Mouse (Mus musculus): Measurements from ENCODE around the gene Mpdu1. TPM values are rescaled to one million over a fixed set of nuclear protein-coding genes. Genes with fewer than 3 reads are reported as not detected.
A peak's percentile ranks its signal among the peaks of the same experiment; 100 is the strongest.
"Not testable (repeated sequence)": the region's sequence is repeated elsewhere in the genome, so short reads cannot be mapped to it uniquely, and the experiment has no call there.

Gene Mpdu1
- total RNA-seq (2015) (34.9 and 40.9 TPM in 2 replicates), total RNA-seq (2017) (55.7 and 56.5 TPM in 2 replicates)

DNA sequence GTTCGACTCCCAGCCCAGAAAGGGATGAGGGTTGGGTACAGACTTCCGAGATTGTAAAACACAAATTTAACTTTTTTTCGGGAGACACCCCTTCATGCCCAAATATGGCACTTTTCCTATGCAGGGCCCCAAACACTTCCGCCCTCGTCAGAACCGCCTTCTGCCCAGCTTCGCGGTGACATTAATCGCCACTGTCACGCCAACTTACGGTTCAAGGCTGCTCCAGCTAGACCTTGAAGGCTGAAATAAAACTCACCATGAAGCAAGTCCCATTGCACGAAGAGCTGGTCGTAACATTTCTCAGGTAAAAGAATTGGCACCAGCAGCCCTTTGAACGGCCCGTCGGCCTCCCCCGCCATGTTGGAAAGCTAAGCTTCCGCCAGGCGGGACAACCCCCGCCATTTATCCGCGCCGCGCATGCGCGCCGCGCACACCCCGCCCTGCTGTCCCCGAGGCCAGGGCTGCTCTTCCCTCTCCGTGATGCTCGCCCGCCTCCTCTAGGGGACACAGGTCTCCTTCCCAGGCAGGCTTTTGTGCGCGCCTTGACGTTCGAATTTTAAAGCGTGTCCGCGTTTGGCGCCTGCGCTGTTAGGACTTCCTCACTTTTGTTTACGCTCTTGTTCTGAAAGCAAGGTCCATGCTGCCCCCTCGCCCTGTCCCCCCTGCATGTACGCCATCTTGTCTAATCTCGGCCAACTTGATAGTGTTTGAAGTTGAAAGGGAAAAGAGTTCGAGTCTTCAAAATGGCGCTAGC, at the start of gene Mpdu1:
TSS of gene Mpdu1 (minus strand) at position 430 of the 754 bp plus-strand sequence.
- peak; percentile 78 for ATAC-seq (ENCODE audit: poor library complexity, severe bottlenecking)

GRCm38 (mm10) chr11:69711082-69711481, 48.6 kb upstream of the Mpdu1 start:
- ATAC-seq (ENCODE audit: poor library complexity, severe bottlenecking), result no peak

DNA sequence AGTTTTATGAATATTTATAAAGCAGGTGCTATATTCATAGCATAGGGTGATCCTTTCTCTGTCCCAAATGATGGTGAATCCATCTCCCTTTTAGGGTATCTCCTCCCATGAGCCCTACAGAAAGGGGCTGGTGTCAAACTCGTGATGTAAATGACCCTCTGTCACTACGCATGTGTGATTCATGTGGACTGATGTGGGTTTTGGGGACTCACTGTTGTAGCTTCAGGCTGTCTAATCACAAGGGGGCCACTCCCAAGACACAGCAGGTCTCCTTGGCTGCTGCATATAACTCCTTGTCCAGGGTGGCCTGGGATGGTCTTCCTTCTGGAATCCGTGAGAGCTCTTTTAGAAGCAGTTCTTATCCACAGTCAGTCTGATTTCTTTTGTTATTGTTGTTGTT, 48.0 kb upstream of the Mpdu1 start:
- ATAC-seq (ENCODE audit: poor library complexity, severe bottlenecking), result no peak

DNA sequence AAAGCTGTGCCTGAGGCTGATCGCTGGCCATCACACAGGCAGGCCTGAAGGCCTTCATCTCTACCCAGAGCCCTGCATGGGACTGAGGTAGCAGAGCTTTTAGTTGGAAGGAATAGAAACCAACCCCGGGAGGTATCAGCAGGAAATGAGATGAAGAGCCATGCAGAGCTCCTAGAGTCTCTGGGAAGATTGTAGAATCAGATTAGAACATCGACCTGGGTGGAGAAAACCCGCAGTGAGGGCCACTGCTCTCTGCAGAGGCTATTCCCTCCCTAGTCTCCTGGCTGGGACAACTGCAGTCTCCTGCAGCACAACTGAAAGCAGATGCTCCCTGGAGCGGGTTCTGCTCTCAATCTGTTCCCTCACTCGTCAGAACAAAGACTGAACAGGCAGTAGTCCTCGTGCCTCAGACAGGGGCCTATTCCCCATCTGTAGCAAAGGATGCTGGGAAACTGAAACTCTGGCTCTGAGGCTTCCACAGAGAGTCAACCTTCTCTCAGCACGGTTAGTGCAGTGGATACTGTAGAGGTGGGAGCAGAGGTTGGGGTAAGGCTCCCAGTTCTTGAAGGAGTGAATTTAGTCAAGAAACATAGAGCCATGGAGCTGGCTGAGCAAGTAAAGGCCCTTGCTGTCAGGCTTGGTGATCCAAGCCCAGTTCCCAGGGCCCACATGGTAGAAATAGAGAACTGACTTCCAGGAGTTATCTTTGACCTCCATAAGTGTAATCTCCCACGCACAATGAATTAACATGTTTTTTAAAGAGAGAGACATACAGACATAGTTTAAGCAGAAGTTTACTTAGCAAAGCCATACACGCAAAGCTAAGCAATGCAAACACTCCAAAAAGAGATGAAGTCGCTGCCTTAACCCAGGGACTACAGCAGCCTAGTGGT, 47.4 kb upstream of the Mpdu1 start:
- ATAC-seq (ENCODE audit: poor library complexity, severe bottlenecking), result no peak

- no peak for ATAC-seq (ENCODE audit: poor library complexity, severe bottlenecking)
These were observed 46.3 kb upstream of the Mpdu1 start for GRCm38 (mm10) chr11:69708614-69709265.

GRCm38 (mm10) chr11:69707873-69708381, 45.5 kb upstream of the Mpdu1 start:
- no peak for ATAC-seq (ENCODE audit: poor library complexity, severe bottlenecking)

DNA sequence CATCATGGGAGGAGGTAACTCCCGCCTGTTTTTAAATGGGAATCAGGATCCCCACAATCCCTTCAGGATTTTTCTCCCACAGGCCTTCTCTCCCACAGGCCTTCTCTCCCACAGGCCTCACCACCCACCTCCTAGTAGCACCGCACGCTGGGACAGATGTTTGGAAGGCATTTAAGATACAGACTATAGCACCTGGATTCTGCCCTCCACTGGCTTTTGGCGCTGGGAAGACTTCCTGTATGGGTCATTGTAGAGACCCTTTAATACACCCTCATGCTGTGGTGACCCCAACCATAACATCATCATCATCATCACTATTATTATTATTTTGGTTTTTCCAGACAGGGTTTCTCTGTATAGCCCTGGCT, 45.0 kb upstream of the Mpdu1 start:
- no peak for ATAC-seq (ENCODE audit: poor library complexity, severe bottlenecking)

GRCm38 (mm10) chr11:69706775-69707479, 44.5 kb upstream of the Mpdu1 start:
- ATAC-seq (ENCODE audit: poor library complexity, severe bottlenecking), result no peak

DNA sequence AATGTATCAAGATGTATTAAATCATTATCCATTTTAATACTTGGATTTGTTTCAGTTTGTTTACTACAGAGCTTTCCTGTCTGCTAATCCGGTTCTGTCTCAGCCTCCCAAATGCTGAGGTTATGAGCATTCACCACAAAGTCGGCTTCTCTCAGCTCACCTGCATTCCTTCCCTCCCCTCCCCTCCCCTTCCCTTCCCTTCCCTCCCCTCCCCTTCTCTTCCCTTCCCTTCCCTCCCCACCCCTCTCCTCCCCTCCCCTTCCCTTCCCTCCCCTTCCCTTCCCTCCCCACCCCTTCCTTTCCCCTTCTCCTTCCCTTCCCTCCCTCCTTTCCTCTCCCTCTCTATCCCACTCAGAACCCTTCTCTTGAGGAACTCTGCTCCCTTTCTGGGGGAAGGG, 42.2 kb upstream of the Mpdu1 start:
- no peak for ATAC-seq (ENCODE audit: poor library complexity, severe bottlenecking)

- ATAC-seq (ENCODE audit: poor library complexity, severe bottlenecking), result no peak
These were observed 41.6 kb upstream of the Mpdu1 start for GRCm38 (mm10) chr11:69703814-69704612.

DNA sequence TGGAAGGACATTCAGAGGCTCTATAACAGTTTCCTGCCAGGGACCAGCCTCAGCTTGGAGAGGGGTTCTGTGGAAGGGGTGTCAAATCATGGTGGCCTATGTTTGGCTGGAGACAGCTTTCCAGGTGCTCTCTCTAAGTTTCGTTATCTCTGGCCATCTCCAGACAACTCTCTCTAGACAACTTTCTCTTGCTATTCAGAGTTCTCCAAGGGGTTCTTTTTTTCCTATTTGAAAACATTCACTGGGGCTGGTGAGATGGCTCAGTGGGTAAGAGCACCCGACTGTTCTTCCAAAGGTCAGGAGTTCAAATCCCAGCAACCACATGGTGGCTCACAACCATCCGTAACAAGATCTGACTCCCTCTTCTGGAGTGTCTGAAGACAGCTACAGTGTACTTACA, 40.9 kb upstream of the Mpdu1 start:
- not testable (repeated sequence) for ATAC-seq (ENCODE audit: poor library complexity, severe bottlenecking)

- not testable (repeated sequence) for ATAC-seq (ENCODE audit: poor library complexity, severe bottlenecking)
These were observed 40.4 kb upstream of the Mpdu1 start for GRCm38 (mm10) chr11:69702886-69703285.

DNA sequence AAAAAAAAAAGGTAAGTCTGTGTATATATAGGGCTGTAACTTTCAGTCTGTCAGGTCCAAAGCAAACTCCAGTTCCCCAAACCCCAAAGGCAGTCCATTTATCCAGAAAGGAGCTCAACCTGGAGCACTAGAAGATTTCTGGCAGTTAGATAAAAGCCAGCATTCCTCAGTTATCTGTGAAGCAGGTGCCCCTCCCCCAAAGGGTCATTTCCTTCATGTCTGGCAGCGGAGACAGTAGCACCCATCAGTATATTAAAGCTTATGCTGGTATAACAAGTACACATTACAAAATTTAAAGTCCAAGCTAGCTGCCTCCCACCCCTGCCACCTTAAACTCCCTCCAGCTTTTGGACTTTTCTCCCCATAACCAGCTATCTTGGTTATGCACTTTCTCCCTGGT, 37.2 kb upstream of the Mpdu1 start:
- no peak for ATAC-seq (ENCODE audit: poor library complexity, severe bottlenecking)

DNA sequence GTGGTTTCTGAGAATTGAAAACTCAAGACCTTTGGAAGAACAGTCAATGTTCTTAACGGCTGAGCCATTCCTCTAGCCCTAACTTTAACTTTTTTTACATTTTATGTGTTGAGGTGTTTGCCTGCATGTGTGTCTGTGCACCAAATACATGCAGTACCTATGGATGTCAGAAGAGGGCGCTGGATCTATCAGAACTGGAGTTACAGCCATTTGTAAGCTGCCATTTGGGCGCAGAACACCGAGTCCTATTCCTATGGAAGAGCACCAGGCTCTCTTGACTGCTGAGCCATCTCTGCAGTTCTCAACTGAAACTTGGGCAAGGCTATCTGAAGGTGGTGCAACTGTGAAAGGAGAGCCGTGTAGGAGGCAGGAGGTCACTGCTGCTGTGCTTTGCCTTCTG, 36.1 kb upstream of the Mpdu1 start:
- ATAC-seq (ENCODE audit: poor library complexity, severe bottlenecking), result no peak

DNA sequence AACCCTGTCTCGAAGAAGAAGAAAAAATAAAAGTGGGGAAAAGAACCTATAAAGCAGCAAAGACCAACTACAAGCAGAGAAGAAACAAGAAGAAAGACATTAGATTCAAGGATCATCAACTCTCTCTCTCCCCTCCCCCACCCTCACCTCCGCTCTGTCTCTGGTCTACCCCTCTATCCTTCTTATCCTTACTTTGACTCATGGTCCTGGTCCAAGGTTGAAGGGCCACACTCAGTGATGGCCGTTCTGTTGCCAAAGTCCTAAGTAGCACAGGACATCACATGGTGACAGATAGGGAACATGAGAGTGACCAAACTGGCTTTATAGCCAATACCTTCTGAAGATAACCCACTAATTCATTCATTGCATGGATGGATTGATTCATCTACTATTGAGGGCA, 35.0 kb upstream of the Mpdu1 start:
- ATAC-seq (ENCODE audit: poor library complexity, severe bottlenecking), result no peak

GRCm38 (mm10) chr11:69695361-69696181, 33.1 kb upstream of the Mpdu1 start, which contains the start of the genes Tnfsf12 and Tnfsfm13:
Tnfsf12 (minus strand) TSS chr11:69695849.
Tnfsfm13 (minus strand) TSS chr11:69696098.
- peak; percentile 94 for ATAC-seq (ENCODE audit: poor library complexity, severe bottlenecking)

GRCm38 (mm10) chr11:69695046-69695360, 32.6 kb upstream of the Mpdu1 start:
- no peak for ATAC-seq (ENCODE audit: poor library complexity, severe bottlenecking)

GRCm38 (mm10) chr11:69693421-69693965, 31.1 kb upstream of the Mpdu1 start:
- no peak for ATAC-seq (ENCODE audit: poor library complexity, severe bottlenecking)

DNA sequence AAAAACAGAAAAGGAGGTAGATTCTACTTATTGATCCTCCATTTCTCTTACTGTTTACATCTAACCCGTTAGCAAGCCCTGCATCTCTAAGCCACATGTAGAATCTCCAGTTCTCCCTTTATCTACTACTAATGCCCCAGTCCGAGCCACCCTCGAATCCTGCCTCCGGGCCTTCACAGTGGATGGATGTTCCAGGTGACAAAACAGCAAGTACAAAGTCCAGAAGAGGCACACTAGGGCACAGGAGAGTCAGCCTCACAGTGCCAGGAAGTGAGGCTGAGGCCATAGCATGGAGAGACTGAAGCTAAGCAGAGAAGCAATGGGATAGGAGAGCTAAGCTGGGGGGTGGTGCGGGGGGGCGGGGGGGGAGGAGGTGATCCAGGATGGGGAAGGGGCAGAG, 30.4 kb upstream of the Mpdu1 start:
- no peak for ATAC-seq (ENCODE audit: poor library complexity, severe bottlenecking)
